Mouse (Mus musculus): Measurements from ENCODE around the gene Ambra1.

- TF ChIP-seq EP300 (IDR thresholded peaks at IDR 0.05): no peak
- TF ChIP-seq CTCF (IDR thresholded peaks at IDR 0.05): no peak
Measured at GRCm38 (mm10) chr2:91834272-91834671, 104.3 kb downstream of the Ambra1 start.

All from lung, postnatal 0 days (tissue).